Mouse (Mus musculus): ENCODE results near the gene Nop9.

DNA sequence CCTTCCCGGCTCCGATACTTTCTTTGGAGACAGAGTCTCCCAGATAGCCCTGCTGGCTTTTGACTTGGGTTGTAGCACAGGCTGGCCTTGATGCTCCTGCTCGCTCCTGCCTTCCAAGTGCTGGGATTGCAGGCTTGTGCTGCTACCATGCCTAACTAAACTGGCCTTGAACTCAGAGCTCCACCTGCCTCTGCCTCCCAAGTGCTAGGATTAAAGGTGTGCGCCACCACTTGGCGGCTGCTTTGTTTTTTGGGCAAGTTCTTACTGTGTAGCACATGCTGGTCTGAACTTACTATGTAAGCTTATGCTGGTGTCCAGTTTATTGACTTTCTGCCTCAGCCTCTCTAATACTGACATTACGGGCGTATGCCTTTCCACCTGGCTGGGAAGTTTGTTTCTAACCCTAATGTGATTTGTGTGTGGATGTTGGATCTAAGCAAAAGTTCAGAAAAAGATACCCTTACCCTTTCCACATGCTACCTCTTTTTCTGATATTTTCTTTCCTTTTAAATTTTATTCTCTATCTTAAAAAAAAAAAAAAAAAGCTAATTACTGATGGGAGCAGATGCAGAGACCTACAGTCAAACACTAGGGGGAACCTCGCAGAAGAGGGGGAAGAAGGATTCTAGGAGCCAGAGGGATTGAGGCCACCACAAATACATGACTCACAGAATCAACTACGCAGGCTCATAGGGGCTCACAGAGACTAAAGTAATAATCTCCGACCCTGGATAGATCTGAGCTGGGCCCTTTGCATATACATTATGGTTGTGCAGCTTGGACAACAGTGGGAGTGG, 1.8 kb downstream of the Nop9 start:
- TF ChIP-seq CTCF (IDR thresholded peaks at IDR 0.05; ENCODE audit: borderline replicate concordance, insufficient read depth, low read length): no peak
- TF ChIP-seq POLR2A (IDR thresholded peaks at IDR 0.05; ENCODE audit: low read depth, low read length): no peak
